Mouse (Mus musculus) liver, embryonic 13.5 days (tissue): ENCODE results near the gene Krtap4-13. TPM values are rescaled to one million over a fixed set of nuclear protein-coding genes. Genes with fewer than 3 reads are reported as not detected.
"Not testable (repeated sequence)": the region's sequence is repeated elsewhere in the genome, so short reads cannot be mapped to it uniquely, and the experiment has no call there.

Experiments
- ATAC-seq: fragments of 200-750 bp; cut with Nextera tagmentation; 2 replicates; pipeline ENCODE4 v1.8.0; 2017; ENCODE audit warnings: low read depth, mild to moderate bottlenecking, moderate number of reproducible peaks, moderate library complexity
- DNase-seq: peaks from one replicate; pipeline ENCODE4 v3.0.0; 2022
- H3K27ac ChIP-seq: fragments of 300-500 bp; sonication (generic); 2 replicates; pipeline ENCODE4 v1.5.1; 2015; ENCODE audit warnings: moderate library complexity, mild to moderate bottlenecking, inconsistent platforms
- H3K27me3 ChIP-seq: fragments of 300-500 bp; sonication (generic); 2 replicates; pipeline ENCODE4 v1.6.1; 2015; ENCODE audit warnings: mild to moderate bottlenecking, inconsistent platforms
- H3K36me3 ChIP-seq: fragments of 300-500 bp; sonication (generic); 2 replicates; pipeline ENCODE4 v1.6.1; 2015; ENCODE audit warnings: mild to moderate bottlenecking, inconsistent platforms
- H3K4me1 ChIP-seq: fragments of 300-500 bp; sonication (generic); replicated peaks from 2 replicates; pipeline ENCODE4 v1.6.1; 2015; ENCODE audit warnings: inconsistent platforms
- H3K4me2 ChIP-seq: fragments of 300-500 bp; sonication (generic); 2 replicates; pipeline ENCODE4 v1.6.1; 2015; ENCODE audit warnings: inconsistent platforms, mild to moderate bottlenecking, moderate library complexity
- H3K4me3 ChIP-seq: fragments of 300-500 bp; sonication (generic); replicated peaks from 2 replicates; pipeline ENCODE4 v1.5.1; 2015; ENCODE audit warnings: mild to moderate bottlenecking, inconsistent platforms
- H3K9ac ChIP-seq: fragments of 300-500 bp; sonication (generic); 2 replicates; pipeline ENCODE4 v1.6.1; 2015; ENCODE audit warnings: mild to moderate bottlenecking, inconsistent platforms
- H3K9me3 ChIP-seq: fragments of 300-500 bp; sonication (generic); replicated peaks from 2 replicates; pipeline ENCODE4 v1.6.1; 2016; ENCODE audit warnings: inconsistent platforms
- WGBS: fragments of 180-500 bp; shearing (Covaris S2); methylation state at CpG from one replicate; pipeline ENCODE4 v1.1.7; 2015; ENCODE audit not compliant: insufficient replicate concordance; 5-methylcytosine and 5-hydroxymethylcytosine counted together
- polyA plus RNA-seq: library from polyadenylated mRNA; unstranded; fragments of >200 nt; fragmentation: Nextera tagmentation; extraction: Ambion mirVana; gene quantifications from 2 replicates; pipeline ENCODE4 v1.2.1, GENCODE M21; 2015

Krtap4-13 gene
- polyA plus RNA-seq, 1 experiment from 2014 or later: not detected

- not testable (repeated sequence) for H3K4me3 ChIP-seq, ATAC-seq, H3K9ac ChIP-seq, H3K4me1 ChIP-seq, H3K9me3 ChIP-seq, DNase-seq, H3K27ac ChIP-seq, H3K4me2 ChIP-seq, H3K36me3 ChIP-seq, H3K27me3 ChIP-seq
Measured at GRCm38 (mm10) chr11:99784900-99785299, 24.8 kb downstream of the Krtap4-13 start, which contains the start of gene Krtap4-9. TSS of gene Krtap4-9 (plus strand) at chr11:99785200.

- Histone ChIP-seq H3K4me2 (no peak within 1 kb of the TSS), H3K36me3 (no peaks in the 10 kb centered on the region), H3K9me3 (no peaks in the 10 kb centered on the region), H3K27ac (no peak within 1 kb of the TSS), H3K4me1 (no peaks in the 10 kb centered on the region), H3K9ac (no peak within 1 kb of the TSS), H3K4me3 (no peak within 1 kb of the TSS), H3K27me3 (no peaks in the 10 kb centered on the region)
- DNase-seq (no peak), ATAC-seq (no peak)
- WGBS: 76% methylated on average over 2 of the region's 2 CpGs
Measured at GRCm38 (mm10) chr11:99780604-99781003, 29.1 kb downstream of the Krtap4-13 start, which contains the start of gene Krtap4-8. TSS of gene Krtap4-8 (minus strand) at chr11:99780704.

GRCm38 (mm10) chr11:99778401-99778800 lies 31.3 kb downstream of the Krtap4-13 start:
- no peak overlapping the region for H3K4me3 ChIP-seq
- ATAC-seq (no peak), DNase-seq (no peak)
- no peaks in the 10 kb centered on the region for H3K36me3 ChIP-seq
- H3K4me2 ChIP-seq: no peak overlapping the region
- no peak overlapping the region for H3K27ac ChIP-seq
- no peaks in the 10 kb centered on the region for H3K9me3 ChIP-seq
- no peaks in the 10 kb centered on the region for H3K27me3 ChIP-seq
- no peaks in the 10 kb centered on the region for H3K4me1 ChIP-seq
- H3K9ac ChIP-seq: no peak overlapping the region
- 69% methylated on average over 7 of the region's 7 CpGs for WGBS

GRCm38 (mm10) chr11:99772813-99773212 lies 36.9 kb downstream of the Krtap4-13 start, which contains the start of gene Gm11595:
TSS of gene Gm11595 (minus strand) at chr11:99772913.
- not testable (repeated sequence) for DNase-seq, H3K9me3 ChIP-seq, ATAC-seq, H3K4me1 ChIP-seq, H3K4me3 ChIP-seq, H3K27me3 ChIP-seq, H3K4me2 ChIP-seq, H3K36me3 ChIP-seq, H3K9ac ChIP-seq, H3K27ac ChIP-seq

GRCm38 (mm10) chr11:99768410-99768809 lies 41.3 kb downstream of the Krtap4-13 start:
- WGBS: 38% methylated on average over 2 of the region's 2 CpGs
- H3K4me2 ChIP-seq: no peak overlapping the region

More at GRCm38 (mm10) chr11:99768410-99768809, 41.3 kb downstream of the Krtap4-13 start:
- H3K27me3 ChIP-seq: no peaks in the 10 kb centered on the region
- ATAC-seq: no peak
- DNase-seq: no peak
- no peak overlapping the region for H3K9ac ChIP-seq
- H3K9me3 ChIP-seq: no peaks in the 10 kb centered on the region
- H3K36me3 ChIP-seq: no peaks in the 10 kb centered on the region
- H3K4me3 ChIP-seq: no peak overlapping the region
- H3K27ac ChIP-seq: no peak overlapping the region
- H3K4me1 ChIP-seq: no peaks in the 10 kb centered on the region

Other genes with a start within 250 kb of the Krtap4-13 start
- not detected in 2 replicates for gene Krtap3-1, start 243.3 kb downstream of the Krtap4-13 start, polyA plus RNA-seq
- gene Krtap1-5, start 228.9 kb downstream of the Krtap4-13 start, polyA plus RNA-seq: not detected in 2 replicates
- gene Krtap1-4, start 226.2 kb downstream of the Krtap4-13 start, polyA plus RNA-seq: not detected in 2 replicates
- gene Krtap1-3, start 218.6 kb downstream of the Krtap4-13 start, polyA plus RNA-seq: not detected in 2 replicates
- gene Krtap9-3, start 211.8 kb downstream of the Krtap4-13 start, polyA plus RNA-seq: not detected in 2 replicates
- not detected in 2 replicates for gene Gm11938, start 206.6 kb downstream of the Krtap4-13 start, polyA plus RNA-seq
- gene Gm11937, start 199.7 kb downstream of the Krtap4-13 start, polyA plus RNA-seq: not detected in 2 replicates
- gene Krtap2-4, start 195.0 kb downstream of the Krtap4-13 start, polyA plus RNA-seq: not detected in 2 replicates
- gene Gm11562, start 189.5 kb downstream of the Krtap4-13 start, polyA plus RNA-seq: not detected in 2 replicates
- gene Krtap4-1, start 181.7 kb downstream of the Krtap4-13 start, polyA plus RNA-seq: not detected in 2 replicates
- not detected in 2 replicates for gene Krtap4-2, start 174.8 kb downstream of the Krtap4-13 start, polyA plus RNA-seq
- not detected in 2 replicates for gene Krtap4-7, start 165.8 kb downstream of the Krtap4-13 start, polyA plus RNA-seq
- gene Gm11555, start 159.7 kb downstream of the Krtap4-13 start, polyA plus RNA-seq: not detected in 2 replicates
- gene Gm11563, start 150.9 kb downstream of the Krtap4-13 start, polyA plus RNA-seq: not detected in 2 replicates
- gene Krtap4-6, start 143.9 kb downstream of the Krtap4-13 start, polyA plus RNA-seq: not detected in 2 replicates
- not detected in 2 replicates for gene Gm14190, start 119.2 kb downstream of the Krtap4-13 start, polyA plus RNA-seq
- not detected in 2 replicates for gene Gm14180, start 75.6 kb downstream of the Krtap4-13 start, polyA plus RNA-seq
- not detected in 2 replicates for gene Gm11595, start 37.0 kb downstream of the Krtap4-13 start, polyA plus RNA-seq
- not detected in 2 replicates for gene Krtap4-8, start 29.2 kb downstream of the Krtap4-13 start, polyA plus RNA-seq
- gene Krtap4-9, start 24.7 kb downstream of the Krtap4-13 start, polyA plus RNA-seq: not detected in 2 replicates
- not detected in 2 replicates for gene Gm11596, start 16.4 kb downstream of the Krtap4-13 start, polyA plus RNA-seq
- not detected in 2 replicates for gene Gm11569, start 11.0 kb downstream of the Krtap4-13 start, polyA plus RNA-seq
- gene Gm11554, start 5.4 kb downstream of the Krtap4-13 start, polyA plus RNA-seq: not detected in 2 replicates
- gene Gm11564, start 5.8 kb upstream of the Krtap4-13 start, polyA plus RNA-seq: not detected in 2 replicates
- gene 2300003K06Rik, start 28.2 kb upstream of the Krtap4-13 start, polyA plus RNA-seq: not detected in 2 replicates
- gene Krtap4-16, start 41.7 kb upstream of the Krtap4-13 start, polyA plus RNA-seq: not detected in 2 replicates
- gene Gm11568, start 48.0 kb upstream of the Krtap4-13 start, polyA plus RNA-seq: not detected in 2 replicates
- gene Gm11559, start 54.6 kb upstream of the Krtap4-13 start, polyA plus RNA-seq: not detected in 2 replicates
- gene Krtap9-1, start 63.5 kb upstream of the Krtap4-13 start, polyA plus RNA-seq: not detected in 2 replicates
- not detected in 2 replicates for gene Gm11567, start 69.3 kb upstream of the Krtap4-13 start, polyA plus RNA-seq
- gene Krtap31-1, start 98.0 kb upstream of the Krtap4-13 start, polyA plus RNA-seq: not detected in 2 replicates
- not detected in 2 replicates for gene Gm11565, start 104.9 kb upstream of the Krtap4-13 start, polyA plus RNA-seq
- not detected in 2 replicates for gene Krtap31-2, start 126.4 kb upstream of the Krtap4-13 start, polyA plus RNA-seq
- not detected in 2 replicates for gene Krtap9-5, start 138.6 kb upstream of the Krtap4-13 start, polyA plus RNA-seq
- not detected in 2 replicates for gene Krtap29-1, start 169.2 kb upstream of the Krtap4-13 start, polyA plus RNA-seq
- not detected in 2 replicates for gene Krtap16-1, start 176.7 kb upstream of the Krtap4-13 start, polyA plus RNA-seq
- gene Krtap17-1, start 184.1 kb upstream of the Krtap4-13 start, polyA plus RNA-seq: not detected in 2 replicates
- not detected in 2 replicates for gene Krt33a, start 206.3 kb upstream of the Krtap4-13 start, polyA plus RNA-seq
- not detected in 2 replicates for gene Krt33b, start 220.0 kb upstream of the Krtap4-13 start, polyA plus RNA-seq
- gene Krt34, start 231.7 kb upstream of the Krtap4-13 start, polyA plus RNA-seq: not detected in 2 replicates
- gene Krt31, start 240.7 kb upstream of the Krtap4-13 start, polyA plus RNA-seq: not detected in 2 replicates